8 mouse cellular contexts compared by ENCODE assay signal in the genomic region with DNA sequence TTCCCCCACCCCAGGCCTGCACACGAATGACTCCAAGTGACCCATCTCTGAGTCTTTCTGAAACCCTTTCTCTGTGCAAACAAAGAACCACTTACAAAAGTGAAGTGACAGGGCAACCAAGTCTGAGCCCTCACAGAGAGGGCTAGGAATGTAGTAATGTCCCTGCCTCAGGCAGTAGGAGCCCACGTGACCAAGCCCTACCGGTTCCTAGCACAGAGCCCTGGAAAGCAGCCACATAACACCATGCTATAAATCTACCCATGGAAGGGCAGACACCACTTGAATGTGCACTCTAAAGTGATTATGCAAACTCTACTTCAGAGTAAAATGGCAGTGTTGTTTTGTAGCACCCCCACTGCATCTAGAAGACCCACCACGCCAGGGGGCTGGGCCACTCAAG. TPM values are rescaled to one million over a fixed set of nuclear protein-coding genes. Genes with fewer than 3 reads are reported as not detected.
DNase-seq lines count a peak whose midpoint lies in the region; ATAC-seq and TF ChIP-seq lines count a peak whose summit lies in the region.

No protein-coding gene starts in this region.

- H3K4me2 ChIP-seq in intestine, embryonic 14.5 days (ENCODE audit: low read length): no peak overlapping the region
- no peak overlapping the region for H3K4me2 ChIP-seq in intestine, postnatal 0 days (replicated peaks; ENCODE audit: low read depth)
- no peak overlapping the region for H3K4me2 ChIP-seq in neural tube, embryonic 13.5 days
- H3K4me2 ChIP-seq in midbrain, embryonic 15.5 days: no peak overlapping the region

- H3K9ac ChIP-seq in intestine, embryonic 14.5 days (ENCODE audit: low read length): no peak overlapping the region
- H3K9ac ChIP-seq in intestine, postnatal 0 days (ENCODE audit: low read depth, low read length): no peak overlapping the region
- H3K9ac ChIP-seq in neural tube, embryonic 13.5 days: 0 out of 2 replicates have a peak overlapping the region, but pooled peaks have one; percentile 26
- H3K9ac ChIP-seq in midbrain, embryonic 15.5 days: no peak overlapping the region

- no peak for DNase-seq in intestine, embryonic 14.5 days (ENCODE audit: low spot score)
- no peak for DNase-seq in limb, embryonic 10.5 days (ENCODE audit: low spot score)
- DNase-seq in natural killer cell, adult 2 months (ENCODE audit: low spot score in 2 of 2): no peak
- no peak for DNase-seq in right cerebral cortex, postnatal 25 days

- TF ChIP-seq CTCF in intestine, postnatal 0 days (IDR thresholded peaks at IDR 0.05; ENCODE audit: low read depth): no peak

- H3K9me3 ChIP-seq in intestine, embryonic 14.5 days (ENCODE audit: control insufficient read depth, low read length): no peaks in the 10 kb centered on the region
- H3K9me3 ChIP-seq in intestine, postnatal 0 days (ENCODE audit: control insufficient read depth): no peaks in the 10 kb centered on the region
- no peaks in the 10 kb centered on the region for H3K9me3 ChIP-seq in limb, embryonic 10.5 days (replicated peaks)
- no peaks in the 10 kb centered on the region for H3K9me3 ChIP-seq in neural tube, embryonic 13.5 days
- H3K9me3 ChIP-seq in midbrain, embryonic 15.5 days: no peaks in the 10 kb centered on the region

- H3K27ac ChIP-seq in intestine, embryonic 14.5 days (ENCODE audit: low read depth): peak overlapping the region; percentile 22; the same call in 1 of the 2 replicates
- no peak overlapping the region for H3K27ac ChIP-seq in intestine, postnatal 0 days (ENCODE audit: low read depth, low read length)
- H3K27ac ChIP-seq in limb, embryonic 10.5 days: 0 out of 2 replicates have a peak overlapping the region, but pooled peaks have one; percentile 19
- peak overlapping the region; percentile 79 for H3K27ac ChIP-seq in neural tube, embryonic 13.5 days (replicated peaks)
- H3K27ac ChIP-seq in midbrain, embryonic 15.5 days: no peak overlapping the region

- H3K27me3 ChIP-seq in intestine, embryonic 14.5 days (replicated peaks; ENCODE audit: control insufficient read depth, insufficient read depth, low read length): no peaks in the 10 kb centered on the region
- H3K27me3 ChIP-seq in intestine, postnatal 0 days (replicated peaks; ENCODE audit: control insufficient read depth, insufficient read depth, low read length): no peaks in the 10 kb centered on the region
- no peaks in the 10 kb centered on the region for H3K27me3 ChIP-seq in limb, embryonic 10.5 days (ENCODE audit: low read depth, poor library complexity, severe bottlenecking)
- H3K27me3 ChIP-seq in neural tube, embryonic 13.5 days: no peaks in the 10 kb centered on the region
- H3K27me3 ChIP-seq in midbrain, embryonic 15.5 days (replicated peaks): no peaks in the 10 kb centered on the region

- ATAC-seq in intestine, embryonic 14.5 days (replicated peaks; ENCODE audit: low FRiP score, low TSS enrichment, low read depth): peak; percentile 40; the same call in 1 of the 2 replicates
- ATAC-seq in intestine, postnatal 0 days: no peak
- ATAC-seq in common myeloid progenitor, adult 5-6 weeks (replicated peaks; ENCODE audit: low read depth, poor library complexity, severe bottlenecking): peak; percentile 26; the same call in 1 of the 2 replicates
- peak; percentile 94 for ATAC-seq in neural tube, embryonic 13.5 days (ENCODE audit: low read depth)
- ATAC-seq in midbrain, embryonic 15.5 days (replicated peaks): no peak

- peaks cover 16% of the 10 kb centered on the region; the same call in 1 of the 2 replicates for H3K4me1 ChIP-seq in intestine, embryonic 14.5 days (replicated peaks; ENCODE audit: control insufficient read depth, insufficient read depth, low read length)
- no peaks in the 10 kb centered on the region; the same call in 1 of the 2 replicates for H3K4me1 ChIP-seq in intestine, postnatal 0 days (replicated peaks; ENCODE audit: control insufficient read depth, insufficient read depth, low read length)
- H3K4me1 ChIP-seq in limb, embryonic 10.5 days: no peaks in the 10 kb centered on the region
- peaks cover 14% of the 10 kb centered on the region for H3K4me1 ChIP-seq in neural tube, embryonic 13.5 days (replicated peaks)
- no peaks in the 10 kb centered on the region for H3K4me1 ChIP-seq in midbrain, embryonic 15.5 days

- 37% methylated on average over 4 of the region's 4 CpGs for WGBS in intestine, embryonic 14.5 days
- WGBS in intestine, postnatal 0 days: 55% methylated on average over 4 of the region's 4 CpGs
- 80% methylated on average over 4 of the region's 4 CpGs for WGBS in limb, embryonic 10.5 days
- WGBS in neural tube, embryonic 13.5 days: 34% methylated on average over 4 of the region's 4 CpGs
- 92% methylated on average over 4 of the region's 4 CpGs for WGBS in midbrain, embryonic 15.5 days

- H3K36me3 ChIP-seq in intestine, embryonic 14.5 days (ENCODE audit: control insufficient read depth, insufficient read depth, low read length): peaks cover 49% of the 10 kb centered on the region
- H3K36me3 ChIP-seq in intestine, postnatal 0 days (ENCODE audit: control insufficient read depth, insufficient read depth): peaks cover 19% of the 10 kb centered on the region; the same call in 1 of the 2 replicates
- peaks cover 93% of the 10 kb centered on the region for H3K36me3 ChIP-seq in limb, embryonic 10.5 days
- peaks cover 82% of the 10 kb centered on the region for H3K36me3 ChIP-seq in neural tube, embryonic 13.5 days
- peaks cover 47% of the 10 kb centered on the region for H3K36me3 ChIP-seq in midbrain, embryonic 15.5 days (replicated peaks)

- H3K4me3 ChIP-seq in intestine, embryonic 14.5 days (ENCODE audit: low read depth, low read length): no peak overlapping the region
- H3K4me3 ChIP-seq in intestine, postnatal 0 days (ENCODE audit: low read depth, low read length): no peak overlapping the region
- H3K4me3 ChIP-seq in limb, embryonic 10.5 days: no peak overlapping the region
- H3K4me3 ChIP-seq in neural tube, embryonic 13.5 days: no peak overlapping the region
- no peak overlapping the region for H3K4me3 ChIP-seq in midbrain, embryonic 15.5 days

RNA-seq across cellular contexts. Expression of gene Hspbp1, which starts 12.9 kb away (rescaled TPM):
- 102 and 105 TPM in 2 replicates for polyA plus RNA-seq in intestine, embryonic 14.5 days (2014; fragmentation: Nextera tagmentation; extraction: Ambion mirVana)
- polyA plus RNA-seq in intestine, postnatal 0 days (2015; fragmentation: Nextera tagmentation; extraction: Ambion mirVana): 43.3 and 45.6 TPM in 2 replicates
- 28.6 and 43.6 TPM in 2 replicates for total RNA-seq in common myeloid progenitor, adult 5-6 weeks (2017)
- 123 and 130 TPM in 2 replicates for polyA plus RNA-seq in limb, embryonic 10.5 days (2016; fragmentation: Nextera tagmentation; extraction: Ambion mirVana)
- polyA plus RNA-seq in neural tube, embryonic 13.5 days (2015; fragmentation: Nextera tagmentation; extraction: Ambion mirVana): 121 and 136 TPM in 2 replicates
- 165 TPM in 2 replicates for polyA plus RNA-seq in midbrain, embryonic 15.5 days (2015; fragmentation: Nextera tagmentation; extraction: Ambion mirVana)

RNA-seq across cellular contexts. Expression of gene Ppp6r1, which starts 13.1 kb away (rescaled TPM):
- polyA plus RNA-seq in intestine, embryonic 14.5 days (2014; fragmentation: Nextera tagmentation; extraction: Ambion mirVana): 7.3 and 8.5 TPM in 2 replicates
- polyA plus RNA-seq in intestine, postnatal 0 days (2015; fragmentation: Nextera tagmentation; extraction: Ambion mirVana): 4.7 and 5.8 TPM in 2 replicates
- total RNA-seq in common myeloid progenitor, adult 5-6 weeks (2017): 142 and 149 TPM in 2 replicates
- 10.6 and 11.4 TPM in 2 replicates for polyA plus RNA-seq in limb, embryonic 10.5 days (2016; fragmentation: Nextera tagmentation; extraction: Ambion mirVana)
- polyA plus RNA-seq in neural tube, embryonic 13.5 days (2015; fragmentation: Nextera tagmentation; extraction: Ambion mirVana): 10.3 TPM in 2 replicates
- 10.5 TPM in 2 replicates for polyA plus RNA-seq in midbrain, embryonic 15.5 days (2015; fragmentation: Nextera tagmentation; extraction: Ambion mirVana)

RNA-seq across cellular contexts. Expression of gene Brsk1, which starts 18.4 kb away (rescaled TPM):
- polyA plus RNA-seq in intestine, embryonic 14.5 days (2014; fragmentation: Nextera tagmentation; extraction: Ambion mirVana): 1.7 and 1.9 TPM in 2 replicates
- polyA plus RNA-seq in intestine, postnatal 0 days (2015; fragmentation: Nextera tagmentation; extraction: Ambion mirVana): 0.89 and 0.98 TPM in 2 replicates
- total RNA-seq in common myeloid progenitor, adult 5-6 weeks (2017): not detected in 2 replicates
- polyA plus RNA-seq in limb, embryonic 10.5 days (2016; fragmentation: Nextera tagmentation; extraction: Ambion mirVana): 1.3 TPM in 2 replicates
- 5.9 and 6.2 TPM in 2 replicates for polyA plus RNA-seq in neural tube, embryonic 13.5 days (2015; fragmentation: Nextera tagmentation; extraction: Ambion mirVana)
- polyA plus RNA-seq in midbrain, embryonic 15.5 days (2015; fragmentation: Nextera tagmentation; extraction: Ambion mirVana): 8.6 TPM in 2 replicates

RNA-seq across cellular contexts. Expression of gene Tmem86b, which starts 40.7 kb away (rescaled TPM):
- 2.5 and 3.8 TPM in 2 replicates for polyA plus RNA-seq in intestine, embryonic 14.5 days (2014; fragmentation: Nextera tagmentation; extraction: Ambion mirVana)
- 25.1 and 31.4 TPM in 2 replicates for polyA plus RNA-seq in intestine, postnatal 0 days (2015; fragmentation: Nextera tagmentation; extraction: Ambion mirVana)
- total RNA-seq in common myeloid progenitor, adult 5-6 weeks (2017): 8.6 and 18.7 TPM in 2 replicates
- polyA plus RNA-seq in limb, embryonic 10.5 days (2016; fragmentation: Nextera tagmentation; extraction: Ambion mirVana): 1.7 and 2.1 TPM in 2 replicates
- polyA plus RNA-seq in neural tube, embryonic 13.5 days (2015; fragmentation: Nextera tagmentation; extraction: Ambion mirVana): 2.4 and 3.5 TPM in 2 replicates
- polyA plus RNA-seq in midbrain, embryonic 15.5 days (2015; fragmentation: Nextera tagmentation; extraction: Ambion mirVana): 3.8 and 4.2 TPM in 2 replicates

RNA-seq across cellular contexts. Expression of gene Tmem150b, which starts 53.1 kb away (rescaled TPM):
- 0.66 and 0.85 TPM in 2 replicates for polyA plus RNA-seq in intestine, embryonic 14.5 days (2014; fragmentation: Nextera tagmentation; extraction: Ambion mirVana)
- polyA plus RNA-seq in intestine, postnatal 0 days (2015; fragmentation: Nextera tagmentation; extraction: Ambion mirVana): 20.7 and 21.5 TPM in 2 replicates
- total RNA-seq in common myeloid progenitor, adult 5-6 weeks (2017): 6.6 and 8.3 TPM in 2 replicates
- polyA plus RNA-seq in limb, embryonic 10.5 days (2016; fragmentation: Nextera tagmentation; extraction: Ambion mirVana): 0.13 TPM in 1 of 2 replicates, not detected in the other
- 0.32 TPM in 1 of 2 replicates, not detected in the other for polyA plus RNA-seq in neural tube, embryonic 13.5 days (2015; fragmentation: Nextera tagmentation; extraction: Ambion mirVana)
- 0.09 and 0.25 TPM in 2 replicates for polyA plus RNA-seq in midbrain, embryonic 15.5 days (2015; fragmentation: Nextera tagmentation; extraction: Ambion mirVana)

Comparison
In these comparisons a context has a peak if more than half of its experiments do, and no peak if none do; other contexts are left out.
1. ATAC-seq: peak in intestine, embryonic 14.5 days (single experiment), common myeloid progenitor, adult 5-6 weeks (single experiment) and neural tube, embryonic 13.5 days (single experiment); none in intestine, postnatal 0 days (single experiment) and midbrain, embryonic 15.5 days (single experiment).
2. H3K27ac ChIP-seq: peak in intestine, embryonic 14.5 days (single experiment), limb, embryonic 10.5 days (single experiment) and neural tube, embryonic 13.5 days (single experiment); none in intestine, postnatal 0 days (single experiment) and midbrain, embryonic 15.5 days (single experiment).